Mouse (Mus musculus) B cell, adult 2 months (primary cell): ENCODE data around the gene Nrp2.

Experiments used
- DNase-seq, 2 experiments: peaks; one replicate each; pipeline ENCODE4 v3.0.0; 2022

Nrp2 gene

DNA sequence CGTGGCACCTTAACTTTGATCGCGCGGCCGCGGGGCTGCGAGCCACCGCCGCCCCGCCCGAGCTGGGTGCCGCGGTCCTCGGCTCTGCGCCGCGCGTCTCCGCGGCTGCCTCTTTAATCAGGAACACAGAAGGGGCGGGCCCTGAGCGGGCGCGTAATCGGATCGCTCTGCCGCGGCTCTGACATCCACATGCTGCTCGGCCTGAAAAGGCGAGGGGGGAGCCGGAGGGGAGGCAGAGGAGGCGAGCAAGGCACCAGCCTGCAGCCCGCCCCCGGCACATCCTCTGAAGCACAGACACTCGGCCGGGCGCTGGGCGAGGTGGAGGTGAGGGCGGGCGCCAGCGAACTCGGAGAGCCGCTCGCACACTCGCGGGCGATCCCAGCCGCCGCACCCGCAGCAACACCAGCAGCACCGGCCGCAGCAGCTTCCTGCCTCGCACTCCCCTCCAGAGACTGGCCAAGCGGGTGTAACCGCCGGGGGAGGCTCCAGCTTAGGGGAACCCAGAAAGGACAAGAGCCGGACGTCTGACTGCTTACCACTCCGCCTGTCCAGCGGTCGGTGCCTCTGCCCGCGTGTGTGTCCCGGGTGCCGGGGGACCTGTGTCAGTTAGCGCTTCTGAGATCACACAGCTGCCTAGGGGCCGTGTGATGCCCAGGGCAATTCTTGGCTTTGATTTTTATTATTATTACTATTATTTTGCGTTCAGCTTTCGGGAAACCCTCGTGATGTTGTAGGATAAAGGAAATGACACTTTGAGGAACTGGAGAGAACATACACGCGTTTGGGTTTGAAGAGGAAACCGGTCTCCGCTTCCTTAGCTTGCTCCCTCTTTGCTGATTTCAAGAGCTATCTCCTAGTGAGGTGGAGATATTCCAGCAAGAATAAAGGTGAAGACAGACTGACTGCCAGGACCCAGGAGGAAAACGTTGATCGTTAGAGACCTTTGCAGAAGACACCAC lies at the start of gene Nrp2:
TSS of gene Nrp2 (plus strand) at position 128 of the 959 bp plus-strand sequence.
- peak; percentile 73 to 74 for DNase-seq

DNA sequence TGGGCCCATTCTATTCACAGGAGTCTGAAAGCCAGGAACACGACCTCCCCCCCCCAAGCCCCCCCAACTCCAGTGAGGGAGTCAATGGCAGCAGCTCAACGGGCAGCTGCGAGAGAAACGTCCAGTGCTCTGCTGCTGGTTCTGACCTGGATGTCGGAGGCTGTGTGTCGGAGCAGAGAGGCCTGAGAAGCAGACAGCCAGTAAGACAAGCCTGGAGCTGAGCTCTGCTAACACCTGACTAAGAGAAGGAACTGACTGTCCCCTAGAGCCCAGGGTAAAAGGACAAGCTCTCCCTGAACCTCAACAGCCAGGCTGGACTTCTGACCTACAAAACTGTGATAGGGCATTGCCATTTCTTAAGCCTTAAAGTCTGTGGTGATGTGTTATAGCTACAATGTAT lies 48.6 kb upstream of the Nrp2 start:
- DNase-seq = no peak

DNA sequence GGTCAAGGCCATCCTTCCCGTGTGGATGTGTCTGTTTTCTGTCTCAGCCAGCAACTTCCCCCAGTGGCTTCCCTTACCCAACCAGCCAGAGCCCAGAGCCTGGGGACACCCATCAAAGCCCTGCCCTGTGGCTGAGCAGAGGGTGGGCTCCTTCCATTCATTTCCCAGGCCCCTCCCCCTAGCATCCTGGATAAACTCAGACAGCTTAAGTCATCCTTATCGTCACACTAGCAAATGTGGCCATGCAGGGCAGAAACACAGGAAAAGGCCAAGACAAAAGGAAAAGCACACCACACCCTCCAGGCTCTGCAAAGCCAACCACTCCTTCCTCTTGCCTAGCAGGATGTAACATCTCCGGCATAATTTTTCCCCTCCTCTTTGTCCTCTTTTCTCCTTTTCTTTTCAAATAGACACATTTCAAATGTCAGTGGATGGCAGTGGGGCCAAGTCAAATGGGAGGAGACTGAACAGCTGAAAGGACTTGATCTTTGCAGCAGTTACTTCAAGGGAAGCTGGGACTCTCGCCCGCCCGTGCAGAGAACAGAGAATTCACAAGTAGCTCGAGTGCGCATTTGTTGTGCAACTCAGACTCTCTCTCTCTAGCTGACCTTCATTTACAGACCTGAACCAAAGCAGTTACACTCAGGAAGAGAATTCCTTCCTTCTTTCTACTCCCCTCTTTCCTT lies 38.0 kb upstream of the Nrp2 start:
- no peak for DNase-seq

DNA sequence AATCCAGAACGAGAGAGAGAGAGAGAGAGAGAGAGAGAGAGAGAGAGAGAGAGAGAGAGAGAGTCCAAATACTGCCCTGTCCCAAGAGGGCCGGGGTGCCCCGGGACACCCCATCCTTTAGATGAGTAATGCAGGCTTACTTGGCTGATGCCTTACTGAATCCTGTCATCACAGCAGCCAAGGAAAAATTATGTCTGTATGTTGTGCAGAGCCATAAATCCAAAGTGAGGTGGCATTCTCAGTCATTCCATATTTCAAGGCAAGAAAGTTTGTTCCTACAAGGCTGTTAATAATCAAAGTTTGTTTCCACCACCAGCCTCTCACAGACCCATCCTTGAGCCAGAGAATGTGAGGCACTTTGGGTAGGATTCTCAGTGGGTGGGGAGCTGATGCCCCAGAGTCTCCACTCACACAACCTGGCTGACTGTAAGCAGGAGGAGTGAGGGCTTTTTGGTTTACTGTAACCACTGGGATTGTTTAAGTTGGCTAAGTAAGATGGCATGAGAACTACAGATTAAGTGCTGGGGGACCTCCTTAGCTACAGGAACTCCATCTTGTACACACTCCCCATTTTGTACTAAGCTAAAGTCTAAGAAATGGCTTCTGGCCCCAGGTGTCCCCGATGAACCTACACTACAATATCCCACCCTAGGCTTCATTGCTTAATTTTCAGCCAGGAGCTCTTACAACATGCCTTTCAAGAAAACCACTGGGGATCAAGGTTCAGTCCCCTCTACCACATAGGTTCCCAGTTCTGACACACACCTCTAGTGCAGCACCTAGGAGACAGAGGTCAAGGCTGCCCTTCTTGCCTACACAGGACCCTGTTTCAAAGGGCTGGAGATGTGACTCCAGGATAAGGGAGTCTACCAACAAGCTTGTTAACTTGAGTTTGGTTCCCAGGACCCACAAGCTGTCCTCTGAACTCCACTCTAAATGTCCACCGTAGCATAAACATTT lies 37.0 kb upstream of the Nrp2 start:
- DNase-seq = no peak

DNA sequence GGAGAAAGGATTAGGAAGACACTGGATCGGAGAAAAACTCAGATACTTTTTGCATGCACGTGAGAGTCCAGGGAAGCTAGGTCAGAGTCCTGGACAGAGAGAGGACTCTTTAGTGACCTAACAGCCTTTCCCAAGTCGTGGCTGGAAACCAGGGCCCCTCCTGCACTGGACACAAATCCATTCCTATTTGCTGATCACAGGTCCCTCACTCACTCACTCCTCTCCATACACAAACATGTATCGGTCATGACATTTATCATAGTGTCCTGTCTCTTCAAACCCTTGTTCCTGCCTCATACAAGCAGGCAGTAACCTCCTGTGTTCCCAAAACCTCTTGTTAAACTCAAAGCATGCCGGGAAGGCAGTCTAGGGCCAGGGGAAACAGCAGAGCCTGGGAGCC lies 36.3 kb upstream of the Nrp2 start:
- DNase-seq = no peak

DNA sequence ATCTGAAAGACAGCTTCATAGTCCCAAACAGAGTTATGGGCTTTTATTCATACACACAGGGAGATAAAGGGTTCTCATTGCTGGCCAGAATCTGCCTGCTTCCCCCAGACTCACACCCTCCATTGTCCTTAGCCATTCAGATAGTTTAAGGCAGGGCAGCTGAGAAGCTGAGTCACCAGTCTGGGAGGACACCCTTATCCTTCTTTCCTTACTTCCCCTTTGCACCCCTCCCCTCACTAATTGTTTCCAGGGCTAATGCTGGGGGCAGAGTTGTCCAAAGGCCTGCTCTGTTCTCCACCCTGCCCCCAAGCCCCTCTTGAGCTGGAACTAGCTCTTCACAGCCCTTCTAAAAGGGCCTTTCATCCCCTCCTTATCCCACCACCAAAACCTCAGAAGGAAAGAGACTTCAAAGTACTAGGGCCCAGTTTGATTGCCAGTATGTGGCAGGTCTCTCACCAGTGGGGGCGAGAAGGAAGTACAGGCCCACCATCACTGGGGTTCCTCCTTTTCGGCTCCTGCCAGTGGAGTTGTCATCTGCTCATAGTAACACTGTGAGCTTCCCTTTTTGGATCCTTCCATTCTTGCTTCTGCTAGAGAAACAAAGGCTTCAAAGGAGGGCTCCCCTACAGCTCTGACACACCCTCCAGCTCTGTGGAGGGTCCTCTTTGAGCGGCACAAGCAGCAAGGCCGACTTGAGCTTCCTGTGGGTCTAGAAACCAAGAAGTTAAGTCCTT lies 24.3 kb upstream of the Nrp2 start:
- DNase-seq = no peak

DNA sequence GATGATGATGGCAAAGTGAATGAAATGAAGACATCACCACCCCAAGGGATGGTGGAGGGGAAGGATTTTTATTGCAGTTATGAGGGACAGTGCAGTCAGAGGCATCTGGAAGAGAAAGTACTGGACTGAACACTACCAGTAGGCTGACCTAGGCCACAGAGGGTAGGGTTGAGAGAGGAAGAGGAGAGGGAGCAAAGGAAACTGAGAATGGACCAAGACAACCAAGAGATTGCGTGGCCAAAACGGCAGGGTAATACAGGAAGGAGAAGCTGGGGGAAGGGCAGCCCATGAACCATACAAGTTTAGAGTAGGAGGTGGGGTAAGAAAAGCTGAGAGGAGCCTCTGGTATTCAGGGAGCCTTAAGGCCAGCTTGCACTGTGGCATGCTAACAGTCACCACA lies 23.6 kb upstream of the Nrp2 start:
- no peak for DNase-seq

DNA sequence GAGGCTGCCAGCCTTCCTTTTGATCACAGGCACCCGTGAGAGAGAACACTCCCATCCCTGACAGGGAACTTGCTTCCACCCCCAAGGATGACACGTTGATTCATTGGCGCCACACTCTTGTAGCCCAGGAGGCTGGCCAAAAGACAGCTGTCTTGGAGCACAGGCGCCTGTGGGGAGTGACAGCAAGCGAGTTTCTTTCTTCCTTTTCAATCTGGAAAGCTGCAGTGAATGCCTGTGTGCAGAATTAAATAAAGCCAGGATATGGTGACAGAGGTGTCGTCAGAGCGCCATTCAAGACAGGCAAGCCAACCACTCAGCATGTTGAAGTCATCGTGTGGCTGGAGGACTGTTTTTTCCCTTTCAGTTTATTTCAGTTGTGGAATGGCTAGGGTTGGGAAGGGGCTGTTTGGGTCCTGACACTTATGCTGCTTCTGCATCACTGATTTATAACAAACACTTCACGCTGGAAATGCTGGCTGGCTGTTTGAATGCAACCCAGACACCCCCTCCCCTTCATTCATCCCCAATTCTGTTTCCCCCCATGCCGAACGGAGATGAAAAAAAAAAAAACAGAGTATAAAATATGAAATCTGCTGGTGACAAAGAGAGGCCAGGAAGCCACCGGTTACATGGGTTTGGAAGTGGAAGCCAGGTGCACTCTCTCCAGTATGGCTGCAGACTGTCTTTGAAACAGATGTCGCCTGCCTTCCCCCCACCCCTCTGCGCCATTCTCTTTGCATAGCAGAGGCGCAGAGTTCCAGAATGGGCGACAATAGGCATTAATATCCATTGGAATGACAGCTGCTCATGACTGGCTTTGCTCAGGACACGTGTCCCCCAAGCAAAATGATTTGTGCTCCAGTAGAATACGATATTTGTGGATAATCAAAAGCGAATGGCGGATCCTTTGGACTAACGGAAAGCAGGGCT lies 20.4 kb upstream of the Nrp2 start:
- DNase-seq = no peak

DNA sequence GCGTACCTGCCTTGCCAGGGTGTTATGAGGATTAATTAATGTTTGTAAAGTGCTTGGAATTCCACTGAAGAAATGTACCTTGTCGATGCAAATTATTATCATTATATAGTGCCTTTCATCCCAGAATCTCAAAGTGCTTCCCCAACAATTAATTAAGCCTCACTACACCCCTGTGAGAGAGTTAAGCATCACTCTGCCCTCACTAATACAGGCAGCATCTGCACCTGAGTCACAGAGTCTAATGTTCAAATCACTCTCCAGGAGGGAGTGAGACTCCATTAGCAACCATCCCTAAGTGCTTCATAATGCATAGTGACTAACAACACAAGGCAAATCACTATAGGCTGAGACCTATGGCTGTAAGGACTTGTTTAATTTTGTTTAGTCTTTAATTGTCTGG lies 19.6 kb upstream of the Nrp2 start:
- DNase-seq = no peak

DNA sequence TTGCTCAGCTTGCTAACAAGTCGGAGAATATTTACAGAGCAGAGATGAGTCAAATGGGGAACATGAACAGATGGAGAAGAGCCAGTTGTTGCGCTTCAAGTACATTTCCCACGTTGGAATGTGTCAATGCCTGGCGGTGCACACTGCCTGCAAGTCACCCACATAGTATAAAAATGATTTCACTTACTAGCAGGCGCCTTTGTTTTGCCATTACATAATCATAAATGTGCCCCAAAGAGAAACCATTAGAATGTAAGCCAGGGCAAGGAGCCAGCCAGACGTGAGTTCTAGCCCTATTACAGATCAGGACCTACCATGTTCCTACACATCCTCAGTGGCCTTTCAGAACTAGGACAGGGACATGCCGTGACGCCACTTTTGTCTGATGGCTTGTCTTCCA lies 15.6 kb upstream of the Nrp2 start:
- DNase-seq = no peak

DNA sequence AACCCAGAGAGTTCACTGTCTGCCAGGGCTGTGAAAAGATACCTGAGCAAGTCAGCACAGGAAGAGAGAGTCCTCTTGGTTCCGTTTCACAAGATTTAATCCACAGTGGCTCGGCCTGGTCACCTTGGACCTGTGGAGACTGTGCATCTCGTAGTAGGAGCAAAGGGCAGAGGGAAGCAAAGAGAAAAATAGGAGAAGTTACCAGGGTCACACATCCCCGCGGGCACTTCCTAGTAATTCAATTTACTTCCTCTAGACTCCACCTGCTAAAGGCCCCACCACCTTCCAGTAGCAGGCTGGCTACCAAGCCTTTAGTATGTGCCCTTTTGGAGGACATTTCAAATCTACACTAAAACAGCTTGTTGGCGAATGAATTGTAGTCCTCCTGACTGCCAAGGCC lies 11.9 kb upstream of the Nrp2 start:
- DNase-seq = no peak

DNA sequence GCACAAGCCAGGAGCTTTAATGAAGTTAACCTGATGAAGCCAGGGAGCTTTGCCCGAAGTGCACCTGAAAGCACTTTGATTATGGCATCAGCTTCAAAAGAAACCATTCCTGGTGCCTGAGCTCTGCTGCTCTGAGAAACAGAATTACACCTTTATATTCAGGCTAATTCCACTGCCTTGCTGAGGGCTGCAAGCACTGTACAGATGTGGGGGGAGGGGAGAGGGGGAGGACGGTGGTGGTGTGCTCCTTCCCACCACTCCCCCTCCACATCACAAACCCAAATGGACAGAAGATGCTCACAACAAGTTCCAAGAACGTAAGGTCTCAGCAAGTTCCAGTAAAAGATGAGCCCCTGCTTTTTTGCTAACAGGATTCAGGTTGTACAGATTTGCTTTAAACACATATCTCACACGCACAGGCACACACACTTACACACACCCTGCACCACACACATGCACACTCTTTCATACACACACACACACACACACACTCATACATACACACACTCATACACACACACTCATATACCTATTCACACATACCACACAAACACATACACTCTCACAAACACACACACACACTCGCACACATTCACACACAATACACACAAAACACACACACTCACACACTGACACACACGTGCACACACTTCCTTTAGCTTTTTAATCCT lies 6.6 kb upstream of the Nrp2 start:
- DNase-seq = no peak

DNA sequence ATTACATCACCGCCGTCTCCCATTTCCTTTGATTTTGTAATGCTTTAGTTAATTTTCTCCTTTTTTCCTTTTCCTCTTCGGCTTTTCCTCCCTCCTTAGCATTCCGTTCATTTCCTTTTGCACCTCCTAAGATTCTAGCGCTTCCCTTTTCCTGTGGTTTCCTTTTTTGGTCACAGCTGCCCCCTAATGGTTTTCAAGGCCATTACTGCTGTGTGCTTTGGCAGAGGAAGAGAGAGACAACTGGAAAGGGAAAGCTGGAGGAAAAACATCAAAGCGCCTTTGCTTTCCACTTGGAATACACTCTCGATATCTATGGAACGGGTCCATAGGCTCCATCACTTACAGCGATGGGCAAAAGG lies 6.1 kb upstream of the Nrp2 start:
- no peak for DNase-seq

DNA sequence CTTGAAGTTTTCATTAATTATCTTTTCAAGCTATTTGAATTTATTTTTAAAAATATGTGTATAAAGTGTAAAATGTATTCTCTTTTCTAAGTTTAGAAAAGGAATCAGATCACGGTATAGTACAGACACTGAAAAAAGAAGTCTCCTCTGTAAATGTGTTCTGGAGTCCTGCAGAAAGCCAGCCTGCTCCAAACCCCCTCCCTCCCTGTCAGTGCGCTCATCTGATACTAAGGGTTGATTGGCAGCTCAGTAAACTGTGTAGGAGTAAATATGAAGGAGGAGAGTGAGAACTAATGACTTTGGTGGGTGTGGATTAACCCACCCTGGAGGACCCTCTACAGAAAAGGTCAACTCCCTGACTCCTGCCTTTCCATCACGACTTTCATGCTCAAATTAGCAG lies 5.7 kb upstream of the Nrp2 start:
- DNase-seq = no peak

DNA sequence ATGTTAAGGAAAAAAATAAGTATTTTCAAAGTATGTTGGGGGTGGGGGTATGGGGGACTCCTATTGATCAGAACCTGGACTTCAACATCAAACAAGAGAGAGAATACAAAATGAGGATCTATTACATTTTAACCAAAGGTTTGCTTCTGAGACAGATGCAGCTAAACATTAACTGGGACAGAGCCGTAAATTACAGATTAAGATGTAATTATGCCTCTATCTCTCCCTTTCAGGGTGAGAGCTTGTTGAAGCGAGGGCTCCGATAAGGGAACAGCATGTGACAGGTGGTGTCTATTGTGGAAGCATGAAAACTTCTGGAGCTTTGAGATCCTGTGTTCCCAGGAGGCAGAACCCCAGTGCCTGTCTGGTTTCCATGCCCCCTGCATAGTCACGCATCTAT lies 3.3 kb upstream of the Nrp2 start:
- no peak for DNase-seq

DNA sequence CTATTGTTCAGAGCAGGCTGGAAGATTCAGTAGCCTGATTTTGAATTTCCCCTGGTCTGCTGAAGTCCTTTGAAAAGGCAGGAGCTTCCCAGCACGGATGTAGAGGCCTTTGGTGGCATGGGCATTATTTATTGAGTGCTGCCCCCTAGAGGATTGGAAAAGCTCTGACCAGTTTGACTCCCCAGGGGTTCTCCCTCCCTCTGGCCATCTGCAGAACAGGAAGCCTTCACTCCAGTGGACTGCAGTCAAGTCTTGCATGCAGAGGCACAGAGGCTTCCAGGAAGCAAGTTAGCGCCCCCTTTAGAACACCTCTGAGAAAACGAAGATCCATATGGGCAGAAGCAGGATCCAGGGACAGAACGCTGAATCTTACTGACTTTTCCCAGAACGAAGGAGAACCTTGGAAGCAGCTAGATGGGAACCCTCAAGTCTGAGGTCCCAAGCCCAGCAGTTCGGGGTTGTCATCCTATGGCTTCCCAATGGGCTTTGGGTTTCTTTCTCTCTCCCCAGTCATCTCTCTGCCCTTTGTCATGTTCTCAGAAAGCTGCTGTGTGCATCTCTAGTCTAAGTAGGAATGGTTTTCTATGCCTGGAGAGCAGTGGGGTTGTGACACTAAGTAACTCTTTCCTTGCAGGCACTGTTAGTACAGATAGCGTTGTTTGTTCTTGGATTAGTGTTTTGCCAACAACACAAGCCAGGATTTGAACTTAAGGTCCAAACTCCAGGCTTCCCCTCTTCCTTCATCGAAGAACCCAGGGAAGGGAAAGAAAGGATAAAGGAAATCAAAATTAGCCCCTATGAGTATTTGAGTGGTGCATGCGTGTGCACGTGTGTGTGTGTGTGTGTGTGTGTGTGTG lies 1.8 kb upstream of the Nrp2 start:
- DNase-seq = peak; percentile 42 to 49

DNA sequence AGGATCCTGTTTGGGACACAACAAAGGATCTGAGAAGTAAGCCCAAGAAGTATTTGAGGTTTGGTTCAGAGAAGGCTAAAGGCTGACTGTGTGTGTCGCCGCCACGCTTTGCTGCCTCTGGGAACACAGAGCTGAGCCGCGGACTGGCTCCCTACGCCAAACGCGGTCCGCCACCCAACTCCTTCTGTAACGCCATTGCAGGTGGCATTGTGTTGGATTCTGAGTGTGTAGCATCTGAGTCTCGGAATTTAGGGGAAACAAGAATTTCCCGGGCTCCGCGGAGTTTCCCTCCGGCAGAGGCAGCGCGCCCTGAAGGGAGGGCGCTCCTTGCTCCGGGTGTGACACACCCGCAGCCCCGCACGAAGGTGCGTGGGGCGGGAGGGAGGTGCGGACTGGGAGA lies 342 bp upstream of the Nrp2 start:
- DNase-seq = peak in 1 of 2 experiments; percentile 24

DNA sequence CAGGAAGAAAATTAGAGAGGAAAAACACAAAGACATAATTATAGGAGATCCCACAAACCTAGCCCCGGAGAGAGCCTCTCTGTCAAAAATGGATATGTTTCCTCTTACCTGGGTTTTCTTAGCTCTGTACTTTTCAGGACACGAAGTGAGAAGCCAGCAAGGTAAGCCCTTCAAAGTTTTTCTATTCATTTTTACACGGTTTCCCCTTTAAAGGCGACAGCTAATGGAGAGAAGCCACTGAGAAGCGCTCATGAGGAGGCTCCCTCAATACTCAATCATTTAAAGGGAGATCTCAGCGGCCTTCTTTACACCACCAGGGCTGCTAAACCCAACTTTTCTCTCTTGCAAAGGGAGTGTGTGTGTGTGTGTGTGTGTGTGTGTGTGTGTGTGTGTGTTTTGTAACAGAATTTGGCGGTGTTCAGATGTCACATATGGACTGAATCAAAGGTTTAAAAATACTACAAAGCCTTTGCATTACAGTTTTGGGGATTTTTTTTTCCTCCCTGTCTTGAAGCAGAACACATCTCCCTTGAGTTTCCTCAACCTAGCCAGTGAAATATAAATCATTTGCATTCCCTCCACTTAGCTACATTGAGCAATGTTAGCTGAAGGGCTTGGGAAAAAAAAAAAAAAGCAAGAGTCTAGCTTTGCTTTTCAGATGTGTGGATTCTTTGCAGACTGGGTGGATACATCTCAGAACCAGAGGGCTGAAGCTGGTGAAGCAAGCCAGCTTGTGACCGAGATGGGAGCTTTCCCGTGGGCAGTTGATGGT lies 1.2 kb downstream of the Nrp2 start:
- no peak for DNase-seq
